Mouse (Mus musculus) heart, embryonic 11.5 days (tissue): ENCODE measurements at regions not wholly inside any gene's neighbourhood (a gene's known extent, or its start where the extent isn't known, plus 50 kb on each side); places are given as distances from the start of the nearest gene placed in this dataset.

Source experiments
- ATAC-seq: fragments of 200-750 bp; cut with Nextera tagmentation; replicated peaks from 2 replicates; pipeline ENCODE4 v1.8.0; 2017; ENCODE audit warnings: moderate library complexity; ENCODE audit not compliant: insufficient number of reproducible peaks, low FRiP score, low TSS enrichment
- H3K27ac ChIP-seq: fragments of 300-500 bp; sonication (generic); 2 replicates; pipeline ENCODE4 v1.5.1; 2014; ENCODE audit warnings: mild to moderate bottlenecking, low read depth, low read length
- H3K27me3 ChIP-seq: fragments of 300-500 bp; sonication (generic); 2 replicates; pipeline ENCODE4 v1.6.1; 2014; ENCODE audit warnings: mild to moderate bottlenecking, low read length, mixed read lengths; ENCODE audit not compliant: control insufficient read depth, insufficient read depth
- H3K36me3 ChIP-seq: fragments of 300-500 bp; sonication (generic); 2 replicates; pipeline ENCODE4 v1.6.1; 2014; ENCODE audit warnings: mild to moderate bottlenecking, low read length, moderate library complexity, mixed read lengths; ENCODE audit not compliant: control insufficient read depth, insufficient read depth
- H3K4me1 ChIP-seq: fragments of 300-500 bp; sonication (generic); 2 replicates; pipeline ENCODE4 v1.6.1; 2014; ENCODE audit warnings: low read length; ENCODE audit not compliant: control insufficient read depth, insufficient read depth
- H3K4me2 ChIP-seq: fragments of 300-500 bp; sonication (generic); 2 replicates; pipeline ENCODE4 v1.6.1; 2014; ENCODE audit warnings: mild to moderate bottlenecking, moderate library complexity
- H3K4me3 ChIP-seq: fragments of 300-500 bp; sonication (generic); 2 replicates; pipeline ENCODE4 v1.5.1; 2014; ENCODE audit warnings: low read depth, low read length
- H3K9ac ChIP-seq: fragments of 300-500 bp; sonication (generic); 2 replicates; pipeline ENCODE4 v1.6.1; 2014; ENCODE audit warnings: mild to moderate bottlenecking, low read depth, low read length, moderate library complexity
- H3K9me3 ChIP-seq: fragments of 300-500 bp; sonication (generic); replicated peaks from 2 replicates; pipeline ENCODE4 v1.6.1; 2016; ENCODE audit warnings: low read length; ENCODE audit not compliant: control insufficient read depth
- WGBS: fragments of 180-500 bp; shearing (Covaris S2); extraction: QIAGEN DNeasy Blood & Tissue Kit; methylation state at CpG from one replicate; pipeline ENCODE4 v1.1.7; 2014; ENCODE audit not compliant: insufficient replicate concordance; 5-methylcytosine and 5-hydroxymethylcytosine counted together

GRCm38 (mm10) chr4:48909161-48909560 lies 149.9 kb upstream of the Plppr1 start:
- 74% methylated on average over 2 of the region's 2 CpGs for WGBS

GRCm38 (mm10) chr4:48913301-48913700 lies 145.8 kb upstream of the Plppr1 start:
- no peaks in the 10 kb centered on the region for H3K27me3 ChIP-seq
- no peak overlapping the region for H3K4me2 ChIP-seq
- no peaks in the 10 kb centered on the region for H3K36me3 ChIP-seq
- no peak for ATAC-seq
- H3K4me1 ChIP-seq: no peaks in the 10 kb centered on the region
- 74% methylated on average over 4 of the region's 4 CpGs for WGBS
- H3K9me3 ChIP-seq: no peaks in the 10 kb centered on the region
- H3K4me3 ChIP-seq: no peak overlapping the region
- H3K27ac ChIP-seq: no peak overlapping the region
- H3K9ac ChIP-seq: no peak overlapping the region

More at GRCm38 (mm10) chr4:48909161-48909560, 149.9 kb upstream of the Plppr1 start:
- no peak overlapping the region for H3K4me2 ChIP-seq
- H3K27ac ChIP-seq: no peak overlapping the region
- no peaks in the 10 kb centered on the region for H3K36me3 ChIP-seq
- H3K4me1 ChIP-seq: no peaks in the 10 kb centered on the region
- no peaks in the 10 kb centered on the region for H3K9me3 ChIP-seq
- no peak for ATAC-seq
- H3K9ac ChIP-seq: no peak overlapping the region
- H3K4me3 ChIP-seq: no peak overlapping the region
- no peaks in the 10 kb centered on the region for H3K27me3 ChIP-seq

GRCm38 (mm10) chr4:48924576-48925459 lies 134.3 kb upstream of the Plppr1 start:
- Histone ChIP-seq H3K9ac (no peak overlapping the region), H3K9me3 (no peaks in the 10 kb centered on the region), H3K27ac (no peak overlapping the region), H3K4me1 (no peaks in the 10 kb centered on the region), H3K36me3 (no peaks in the 10 kb centered on the region), H3K4me3 (no peak overlapping the region), H3K4me2 (no peak overlapping the region), H3K27me3 (no peaks in the 10 kb centered on the region)
- no peak for ATAC-seq
- 79% methylated on average over 4 of the region's 4 CpGs for WGBS

GRCm38 (mm10) chr4:48938420-48938819 lies 120.7 kb upstream of the Plppr1 start:
- H3K4me3 ChIP-seq: no peak overlapping the region
- no peak for ATAC-seq
- no peak overlapping the region for H3K27ac ChIP-seq
- no peaks in the 10 kb centered on the region for H3K4me1 ChIP-seq
- no peak overlapping the region for H3K9ac ChIP-seq
- WGBS: 78% methylated on average over 1 of the region's 1 CpGs
- no peaks in the 10 kb centered on the region for H3K36me3 ChIP-seq
- H3K27me3 ChIP-seq: no peaks in the 10 kb centered on the region
- H3K4me2 ChIP-seq: no peak overlapping the region
- H3K9me3 ChIP-seq: no peaks in the 10 kb centered on the region

GRCm38 (mm10) chr4:48938892-48939291 lies 120.2 kb upstream of the Plppr1 start:
- H3K4me1 ChIP-seq: no peaks in the 10 kb centered on the region
- no peak overlapping the region for H3K9ac ChIP-seq
- H3K4me3 ChIP-seq: no peak overlapping the region
- no peaks in the 10 kb centered on the region for H3K9me3 ChIP-seq
- H3K27me3 ChIP-seq: no peaks in the 10 kb centered on the region
- no peak for ATAC-seq
- 83% methylated on average over 6 of the region's 6 CpGs for WGBS
- no peak overlapping the region for H3K27ac ChIP-seq
- H3K4me2 ChIP-seq: no peak overlapping the region
- no peaks in the 10 kb centered on the region for H3K36me3 ChIP-seq

GRCm38 (mm10) chr4:48945266-48945818 lies 113.7 kb upstream of the Plppr1 start:
- no peak for ATAC-seq
- Histone ChIP-seq H3K9me3 (no peaks in the 10 kb centered on the region), H3K4me1 (no peaks in the 10 kb centered on the region), H3K4me2 (no peak overlapping the region), H3K36me3 (no peaks in the 10 kb centered on the region), H3K9ac (no peak overlapping the region), H3K27ac (no peak overlapping the region), H3K27me3 (no peaks in the 10 kb centered on the region), H3K4me3 (no peak overlapping the region)
- WGBS: 66% methylated on average over 2 of the region's 2 CpGs

GRCm38 (mm10) chr4:48952965-48953364 lies 106.1 kb upstream of the Plppr1 start:
- no peak overlapping the region for H3K9ac ChIP-seq
- no peak overlapping the region for H3K4me2 ChIP-seq
- H3K4me1 ChIP-seq: no peaks in the 10 kb centered on the region
- 62% methylated on average over 1 of the region's 1 CpGs for WGBS
- H3K27ac ChIP-seq: no peak overlapping the region
- H3K36me3 ChIP-seq: no peaks in the 10 kb centered on the region
- no peaks in the 10 kb centered on the region for H3K27me3 ChIP-seq
- no peak overlapping the region for H3K4me3 ChIP-seq
- H3K9me3 ChIP-seq: no peaks in the 10 kb centered on the region
- no peak for ATAC-seq

GRCm38 (mm10) chr4:48975810-48976209 lies 83.3 kb upstream of the Plppr1 start:
- Histone ChIP-seq H3K4me1 (no peaks in the 10 kb centered on the region), H3K27me3 (no peaks in the 10 kb centered on the region), H3K4me2 (no peak overlapping the region), H3K36me3 (no peaks in the 10 kb centered on the region), H3K9me3 (no peaks in the 10 kb centered on the region), H3K9ac (no peak overlapping the region), H3K4me3 (no peak overlapping the region), H3K27ac (no peak overlapping the region)
- 89% methylated on average over 4 of the region's 4 CpGs for WGBS
- no peak for ATAC-seq

- no peak for ATAC-seq
- 77% methylated on average over 3 of the region's 3 CpGs for whole genome bisulfite sequencing
- H3K9me3 ChIP-seq: no peaks in the 10 kb centered on the region
These were observed 67.1 kb upstream of the Plppr1 start for GRCm38 (mm10) chr4:48992021-48992420.

More at GRCm38 (mm10) chr4:48992021-48992420, 67.1 kb upstream of the Plppr1 start:
- H3K4me3 ChIP-seq: no peak overlapping the region
- no peak overlapping the region for H3K27ac ChIP-seq
- H3K9ac ChIP-seq: no peak overlapping the region
- H3K36me3 ChIP-seq: no peaks in the 10 kb centered on the region
- no peaks in the 10 kb centered on the region for H3K4me1 ChIP-seq
- H3K27me3 ChIP-seq: no peaks in the 10 kb centered on the region
- H3K4me2 ChIP-seq: no peak overlapping the region
